Mouse (Mus musculus) embryonic facial prominence, embryonic 15.5 days (tissue): ENCODE measurements around the gene AI464131. TPM values are rescaled to one million over a fixed set of nuclear protein-coding genes. Genes with fewer than 3 reads are reported as not detected.

ENCODE experiments used
- ATAC-seq: fragments of 200-750 bp; cut with Nextera tagmentation; 2 replicates; pipeline ENCODE4 v1.8.0; 2017; ENCODE audit warnings: low read depth, moderate TSS enrichment; ENCODE audit not compliant: insufficient number of reproducible peaks, low FRiP score, low TSS enrichment
- H3K27ac ChIP-seq: fragments of 300-500 bp; sonication (generic); replicated peaks from 2 replicates; pipeline ENCODE4 v1.5.1; 2015; ENCODE audit warnings: mild to moderate bottlenecking, inconsistent platforms
- H3K27me3 ChIP-seq: fragments of 300-500 bp; sonication (generic); 2 replicates; pipeline ENCODE4 v1.6.1; 2015; ENCODE audit warnings: inconsistent platforms
- H3K36me3 ChIP-seq: fragments of 300-500 bp; sonication (generic); 2 replicates; pipeline ENCODE4 v1.6.1; 2015; ENCODE audit warnings: mild to moderate bottlenecking, inconsistent platforms
- H3K4me1 ChIP-seq: fragments of 300-500 bp; sonication (generic); 2 replicates; pipeline ENCODE4 v1.6.1; 2015; ENCODE audit warnings: inconsistent platforms
- H3K4me2 ChIP-seq: fragments of 300-500 bp; sonication (generic); replicated peaks from 2 replicates; pipeline ENCODE4 v1.6.1; 2015; ENCODE audit warnings: mild to moderate bottlenecking, inconsistent platforms
- H3K4me3 ChIP-seq: fragments of 300-500 bp; sonication (generic); replicated peaks from 2 replicates; pipeline ENCODE4 v1.5.1; 2015; ENCODE audit warnings: mild to moderate bottlenecking, inconsistent platforms
- H3K9ac ChIP-seq: fragments of 300-500 bp; sonication (generic); 2 replicates; pipeline ENCODE4 v1.6.1; 2015; ENCODE audit warnings: inconsistent platforms
- H3K9me3 ChIP-seq: fragments of 300-500 bp; sonication (generic); replicated peaks from 2 replicates; pipeline ENCODE4 v1.6.1; 2016; ENCODE audit warnings: inconsistent platforms
- WGBS: fragments of 180-500 bp; shearing (Covaris S2); methylation state at CpG from one replicate; pipeline ENCODE4 v1.1.7; 2015; 5-methylcytosine and 5-hydroxymethylcytosine counted together
- polyA plus RNA-seq: library from polyadenylated mRNA; unstranded; fragments of >200 nt; fragmentation: Nextera tagmentation; extraction: Ambion mirVana; gene quantifications from 2 replicates; pipeline ENCODE4 v1.2.1, GENCODE M21; 2015

Gene AI464131
- polyA plus RNA-seq, 1 experiment from 2014 or later = 7.6 TPM

DNA sequence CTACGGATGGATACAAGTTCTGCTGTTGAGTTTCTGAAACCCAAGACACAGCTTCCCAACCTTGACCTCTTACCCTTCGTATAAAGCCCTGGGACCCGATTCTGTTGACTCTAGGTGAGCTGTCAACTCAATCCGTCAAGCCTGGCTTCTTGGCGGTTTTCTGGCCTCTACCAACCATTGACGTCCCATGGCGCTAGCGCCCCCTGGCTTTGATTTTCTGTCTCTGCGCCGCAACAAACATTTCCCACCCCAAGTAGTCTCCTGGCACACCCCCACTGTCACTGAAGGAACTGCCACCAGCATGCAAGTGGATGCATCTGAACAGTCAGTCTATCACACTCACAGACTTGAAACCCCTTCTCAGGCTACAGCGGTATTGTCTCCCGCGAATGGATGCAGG lies 3.3 kb upstream of the AI464131 start:
- 0 out of 2 replicates have a peak overlapping the region, but pooled peaks have one; percentile 0 for H3K27ac ChIP-seq
- ATAC-seq = no peak
- peaks cover 39% of the 10 kb centered on the region for H3K4me1 ChIP-seq

GRCm38 (mm10) chr4:41505131-41505551 lies 2.3 kb upstream of the AI464131 start:
- H3K4me1 ChIP-seq = peaks cover 44% of the 10 kb centered on the region
- no peaks in the 10 kb centered on the region for H3K9me3 ChIP-seq
- H3K9ac ChIP-seq = no peak overlapping the region
- no peak for ATAC-seq
- no peak overlapping the region for H3K4me2 ChIP-seq
- no peaks in the 10 kb centered on the region for H3K36me3 ChIP-seq
- peaks cover 26% of the 10 kb centered on the region for H3K27me3 ChIP-seq
- WGBS = 53% methylated on average over 11 of the region's 11 CpGs
- H3K27ac ChIP-seq = no peak overlapping the region
- no peak overlapping the region for H3K4me3 ChIP-seq

More for the DNA sequence above, 3.3 kb upstream of the AI464131 start:
- Histone ChIP-seq H3K4me3 (peak overlapping the region; percentile 56; the same call in 1 of the 2 replicates), H3K27me3 (peaks cover 17% of the 10 kb centered on the region), H3K9ac (no peak overlapping the region), H3K4me2 (peak overlapping the region; percentile 93), H3K9me3 (no peaks in the 10 kb centered on the region), H3K36me3 (no peaks in the 10 kb centered on the region)
- WGBS = 11% methylated on average over 13 of the region's 13 CpGs

GRCm38 (mm10) chr4:41504325-41504724 lies 1.4 kb upstream of the AI464131 start:
- Histone ChIP-seq H3K9ac (no peak overlapping the region), H3K4me2 (no peak overlapping the region), H3K27me3 (peaks cover 34% of the 10 kb centered on the region), H3K27ac (no peak overlapping the region), H3K9me3 (no peaks in the 10 kb centered on the region), H3K4me1 (peaks cover 45% of the 10 kb centered on the region), H3K4me3 (no peak overlapping the region), H3K36me3 (no peaks in the 10 kb centered on the region)
- WGBS = 73% methylated on average over 5 of the region's 5 CpGs
- no peak for ATAC-seq

DNA sequence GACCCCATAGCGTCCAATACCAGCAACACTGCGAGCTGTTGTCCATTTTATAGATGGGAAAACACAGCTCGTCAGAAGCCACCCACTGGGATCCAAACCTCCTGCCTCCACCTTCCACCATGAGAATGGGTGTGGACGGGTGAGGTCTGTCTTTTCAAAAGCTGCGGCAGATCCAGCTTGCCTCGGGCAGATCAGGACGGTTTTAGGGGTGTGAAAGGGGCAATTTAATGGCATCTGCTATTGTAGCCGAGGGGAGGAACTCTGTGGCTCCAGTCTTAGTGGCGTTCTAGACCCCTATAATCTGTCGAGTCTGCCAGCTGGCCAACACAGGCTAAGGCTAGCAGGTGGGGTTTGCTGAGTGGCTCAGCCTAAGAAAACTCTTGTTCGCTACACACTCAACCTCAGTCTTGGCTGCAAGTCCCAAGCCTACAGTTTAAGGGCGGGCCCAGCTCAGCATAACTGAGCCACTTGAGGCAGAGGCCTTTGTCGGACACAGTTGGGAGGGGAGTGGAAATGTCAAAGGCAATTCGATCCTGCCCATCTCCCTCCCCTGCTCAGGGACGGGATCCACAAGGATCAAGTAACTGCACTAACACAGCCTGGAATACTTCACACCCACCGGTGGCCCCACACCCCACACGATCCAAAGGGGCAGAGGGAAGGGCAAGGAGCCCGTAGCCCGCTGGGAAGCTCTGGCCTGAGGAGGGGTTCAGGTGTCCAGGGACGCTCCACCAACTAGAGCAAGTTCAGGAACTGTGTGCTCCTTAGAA lies 520 bp downstream of the AI464131 start:
- H3K4me3 ChIP-seq = peak overlapping the region; percentile 46
- 9% methylated on average over 20 of the region's 20 CpGs for WGBS
- H3K36me3 ChIP-seq = no peaks in the 10 kb centered on the region
- H3K4me1 ChIP-seq = peaks cover 61% of the 10 kb centered on the region
- ATAC-seq = peak; percentile 55
- H3K4me2 ChIP-seq = peak overlapping the region; percentile 65
- H3K9ac ChIP-seq = no peak overlapping the region
- no peaks in the 10 kb centered on the region for H3K9me3 ChIP-seq
- H3K27ac ChIP-seq = peak overlapping the region; percentile 68
- H3K27me3 ChIP-seq = peaks cover 46% of the 10 kb centered on the region

GRCm38 (mm10) chr4:41500787-41501186 lies 2.1 kb downstream of the AI464131 start:
- Histone ChIP-seq H3K4me1 (peaks cover 47% of the 10 kb centered on the region), H3K27ac (no peak overlapping the region), H3K27me3 (peaks cover 57% of the 10 kb centered on the region), H3K36me3 (no peaks in the 10 kb centered on the region), H3K9me3 (no peaks in the 10 kb centered on the region), H3K4me3 (no peak overlapping the region), H3K4me2 (no peak overlapping the region), H3K9ac (no peak overlapping the region)
- 47% methylated on average over 4 of the region's 4 CpGs for WGBS
- no peak for ATAC-seq

- H3K27me3 ChIP-seq = peaks cover 57% of the 10 kb centered on the region
- H3K4me1 ChIP-seq = peaks cover 47% of the 10 kb centered on the region
- no peak overlapping the region for H3K4me2 ChIP-seq
- no peak for ATAC-seq
- no peaks in the 10 kb centered on the region for H3K36me3 ChIP-seq
- no peak overlapping the region for H3K27ac ChIP-seq
- no peak overlapping the region for H3K4me3 ChIP-seq
- H3K9ac ChIP-seq = no peak overlapping the region
- 70% methylated on average over 8 of the region's 8 CpGs for WGBS
- no peaks in the 10 kb centered on the region for H3K9me3 ChIP-seq
Observed at GRCm38 (mm10) chr4:41499619-41500018, 3.3 kb downstream of the AI464131 start.

DNA sequence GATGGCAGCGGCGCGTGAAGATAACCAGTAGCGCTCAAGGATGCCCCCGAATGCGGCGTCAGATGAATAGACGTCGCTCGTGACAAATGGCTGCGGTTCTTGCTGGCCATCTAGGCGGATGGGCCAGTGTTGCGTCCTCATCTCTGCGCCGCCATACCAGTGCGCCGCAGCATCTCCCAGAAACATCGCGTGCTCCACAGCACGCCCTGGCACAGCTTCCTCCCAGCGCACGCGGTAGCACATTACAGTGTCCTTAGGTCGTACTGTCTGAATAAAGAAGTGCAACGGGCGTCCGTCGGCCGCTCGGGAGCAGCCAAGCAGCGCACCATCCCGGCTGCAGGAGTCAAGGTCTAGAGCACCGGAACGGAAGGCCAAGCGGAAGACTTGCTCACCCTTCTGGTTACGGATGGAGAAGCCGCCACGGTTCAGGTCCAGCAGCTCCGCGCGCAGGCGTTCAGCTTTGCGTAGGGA lies 3.9 kb downstream of the AI464131 start:
- Histone ChIP-seq H3K4me3 (peak overlapping the region; percentile 34), H3K27ac (no peak overlapping the region), H3K27me3 (peaks cover 57% of the 10 kb centered on the region), H3K4me2 (peak overlapping the region; percentile 57), H3K9me3 (no peaks in the 10 kb centered on the region), H3K9ac (no peak overlapping the region), H3K4me1 (peaks cover 47% of the 10 kb centered on the region), H3K36me3 (no peaks in the 10 kb centered on the region)
- no peak for ATAC-seq
- 21% methylated on average over 43 of the region's 43 CpGs for WGBS

DNA sequence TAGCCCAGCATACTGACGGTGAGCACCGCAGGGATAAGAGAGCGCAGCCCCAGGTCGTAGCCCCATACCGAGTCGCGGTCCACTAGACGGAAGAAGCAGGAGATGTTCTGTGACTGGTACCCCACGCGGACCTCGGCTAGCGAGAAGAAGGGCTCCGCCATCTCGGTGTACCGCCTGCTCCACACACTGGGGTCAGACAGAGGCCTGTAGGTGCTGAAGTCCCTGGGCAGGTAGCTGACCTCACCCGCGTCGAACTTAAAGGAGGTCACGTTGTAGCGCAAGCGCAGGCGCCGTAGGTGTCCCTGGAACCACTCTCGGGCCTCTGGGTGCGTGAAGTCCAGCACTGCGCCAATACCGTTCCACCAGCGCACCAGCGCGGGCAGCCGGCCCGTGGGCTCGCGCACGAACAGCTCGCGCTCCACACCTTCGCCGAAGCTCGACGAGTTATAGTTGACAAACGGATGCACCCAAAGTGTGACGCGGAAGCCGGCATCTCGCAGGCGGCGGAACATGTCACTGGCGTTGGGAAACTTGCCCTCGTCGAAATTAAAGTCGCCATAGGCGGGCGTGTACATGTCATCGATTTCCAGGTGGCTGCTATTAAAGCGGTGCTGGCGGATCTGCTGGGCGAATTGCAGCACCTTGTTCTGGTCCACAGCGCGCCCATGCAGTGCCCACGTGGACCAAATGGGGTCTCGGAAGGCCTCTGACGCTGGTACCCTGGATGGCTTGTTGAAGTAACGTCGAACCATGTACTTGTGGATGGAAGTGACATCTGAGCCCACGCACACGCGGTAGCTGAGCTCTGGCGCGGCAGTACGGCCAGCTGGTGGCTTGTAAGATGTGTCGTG lies 4.7 kb downstream of the AI464131 start:
- Histone ChIP-seq H3K27me3 (peaks cover 57% of the 10 kb centered on the region), H3K9ac (no peak overlapping the region), H3K4me3 (peak overlapping the region; percentile 34), H3K9me3 (no peaks in the 10 kb centered on the region), H3K4me1 (peaks cover 46% of the 10 kb centered on the region), H3K27ac (no peak overlapping the region), H3K36me3 (no peaks in the 10 kb centered on the region), H3K4me2 (peak overlapping the region; percentile 57)
- 12% methylated on average over 72 of the region's 72 CpGs for WGBS
- ATAC-seq = no peak

DNA sequence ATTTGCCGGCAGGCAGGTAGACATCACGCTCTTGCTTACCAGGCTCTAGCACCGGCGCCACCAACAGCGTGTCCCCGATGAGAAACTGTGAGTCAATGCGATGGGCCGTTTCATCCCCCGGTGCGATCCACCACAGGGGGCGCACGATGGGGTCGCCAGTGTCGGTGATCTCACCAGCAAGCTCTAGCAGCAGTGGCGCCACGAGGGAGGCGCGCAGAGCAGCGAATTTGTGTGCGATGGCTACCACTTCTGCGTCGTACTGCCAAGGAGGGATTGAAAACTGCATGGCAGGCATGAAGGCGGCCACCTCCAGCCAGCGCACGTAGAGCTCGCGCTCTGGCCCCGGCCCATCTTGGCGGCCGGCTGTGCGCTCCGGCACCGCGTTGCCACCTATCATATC lies 5.3 kb downstream of the AI464131 start:
- ATAC-seq = no peak
- no peaks in the 10 kb centered on the region for H3K36me3 ChIP-seq
- peak overlapping the region; percentile 34 for H3K4me3 ChIP-seq
- 5% methylated on average over 34 of the region's 34 CpGs for WGBS
- H3K27me3 ChIP-seq = peaks cover 57% of the 10 kb centered on the region
- no peaks in the 10 kb centered on the region for H3K9me3 ChIP-seq
- no peak overlapping the region for H3K9ac ChIP-seq
- no peak overlapping the region for H3K27ac ChIP-seq
- peak overlapping the region; percentile 57 for H3K4me2 ChIP-seq
- H3K4me1 ChIP-seq = peaks cover 41% of the 10 kb centered on the region

DNA sequence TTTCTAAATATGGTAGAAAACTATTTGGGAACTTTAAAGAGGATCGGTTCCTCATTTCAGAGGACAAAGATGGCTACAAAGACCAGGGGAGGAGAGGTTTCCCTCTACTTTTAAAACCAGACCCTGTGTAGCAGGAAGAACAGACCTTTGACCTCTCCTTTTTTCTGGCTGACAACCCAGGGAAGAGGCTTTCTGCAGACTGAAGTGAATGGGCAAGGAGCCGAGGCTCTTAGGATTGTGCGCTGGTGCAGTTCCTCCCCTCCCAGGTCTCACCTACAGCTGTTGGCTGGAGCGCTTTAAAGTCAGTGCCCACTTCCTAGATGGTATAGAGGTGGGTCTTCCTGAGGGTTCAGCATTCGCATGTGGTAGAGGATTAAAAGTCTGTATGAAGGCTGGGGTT lies 5.8 kb downstream of the AI464131 start:
- no peak overlapping the region for H3K9ac ChIP-seq
- peaks cover 35% of the 10 kb centered on the region for H3K4me1 ChIP-seq
- no peak overlapping the region for H3K4me3 ChIP-seq
- H3K4me2 ChIP-seq = no peak overlapping the region
- H3K9me3 ChIP-seq = no peaks in the 10 kb centered on the region
- peaks cover 54% of the 10 kb centered on the region for H3K27me3 ChIP-seq
- H3K36me3 ChIP-seq = no peaks in the 10 kb centered on the region
- WGBS = 69% methylated on average over 5 of the region's 5 CpGs
- ATAC-seq = no peak
- no peak overlapping the region for H3K27ac ChIP-seq

GRCm38 (mm10) chr4:41495850-41496249 lies 7.0 kb downstream of the AI464131 start:
- Histone ChIP-seq H3K27ac (no peak overlapping the region), H3K9ac (no peak overlapping the region), H3K4me3 (no peak overlapping the region), H3K9me3 (no peaks in the 10 kb centered on the region), H3K36me3 (no peaks in the 10 kb centered on the region), H3K4me2 (no peak overlapping the region), H3K4me1 (peaks cover 24% of the 10 kb centered on the region), H3K27me3 (peaks cover 46% of the 10 kb centered on the region)
- 0 out of 2 replicates have a peak, but pooled peaks have one; percentile 45 for ATAC-seq
- 60% methylated on average over 11 of the region's 11 CpGs for WGBS
